In genomic region chr8:71521634-71522033, GRCm38 (mm10) we compare ENCODE assay signal across 8 mouse cellular contexts. TPM values are rescaled to one million over a fixed set of nuclear protein-coding genes. Genes with fewer than 3 reads are reported as not detected.
DNase-seq lines count a peak whose midpoint lies in the region; ATAC-seq lines count a peak whose summit lies in the region.

No protein-coding gene starts in this region.

- H3K4me3 ChIP-seq in intestine, embryonic 14.5 days (ENCODE audit: low read depth, low read length) = no peak overlapping the region

- H3K27ac ChIP-seq in intestine, embryonic 14.5 days (ENCODE audit: low read depth) = no peak overlapping the region

- peaks cover 25% of the 10 kb centered on the region for H3K27me3 ChIP-seq in intestine, embryonic 14.5 days (replicated peaks; ENCODE audit: control insufficient read depth, insufficient read depth, low read length)

- no peaks in the 10 kb centered on the region for H3K36me3 ChIP-seq in intestine, embryonic 14.5 days (ENCODE audit: control insufficient read depth, insufficient read depth, low read length)

- 0 out of 2 replicates have a peak, but pooled peaks cover 8% of the 10 kb centered on the region for H3K4me1 ChIP-seq in intestine, embryonic 14.5 days (replicated peaks; ENCODE audit: control insufficient read depth, insufficient read depth, low read length)

- intact Hi-C loops in left cerebral cortex, postnatal 10 days (cut with DNase I) = loop anchor here (2.0 kb wide), 1 partner anchor 27 kb away; no protein-coding TSS in a partner anchor

- H3K9ac ChIP-seq in intestine, embryonic 14.5 days (ENCODE audit: low read length) = no peak overlapping the region

- peak; percentile 73 for ATAC-seq in intestine, embryonic 14.5 days (replicated peaks; ENCODE audit: low FRiP score, low TSS enrichment, low read depth)
- ATAC-seq in megakaryocyte-erythroid progenitor cell, adult 5-6 weeks (replicated peaks; ENCODE audit: low FRiP score, low TSS enrichment, poor library complexity, severe bottlenecking) = peak; percentile 93

- DNase-seq in adipocyte (ENCODE audit: low spot score) = peak; percentile 97
- peak; percentile 97 for DNase-seq in embryo, embryonic 10.5 days (ENCODE audit: low spot score)
- peak; percentile 90 for DNase-seq in gastrocnemius, postnatal 25 days
- peak; percentile 97 for DNase-seq in intestine, embryonic 14.5 days (ENCODE audit: low spot score)
- peak; percentile 80 to 94 for DNase-seq in left cerebral cortex, postnatal 10 days (ENCODE audit: extremely low spot score in 1 of 2, low spot score in 2 of 2)
- DNase-seq in right cerebral cortex, postnatal 14 days = peak; percentile 91
- DNase-seq in urinary bladder, postnatal 25 days (ENCODE audit: low spot score) = peak; percentile 94

- H3K4me2 ChIP-seq in intestine, embryonic 14.5 days (ENCODE audit: low read length) = no peak overlapping the region; the same call in 1 of the 2 replicates

- no peaks in the 10 kb centered on the region for H3K9me3 ChIP-seq in intestine, embryonic 14.5 days (ENCODE audit: control insufficient read depth, low read length)

- WGBS in intestine, embryonic 14.5 days = 5% methylated on average over 17 of the region's 17 CpGs

RNA-seq across cellular contexts. Expression of gene Ccdc194, which starts 3.9 kb away (rescaled TPM):
- not detected for total RNA-seq in gastrocnemius, postnatal 25 days (2021)
- polyA plus RNA-seq in intestine, embryonic 14.5 days (2014; fragmentation: Nextera tagmentation; extraction: Ambion mirVana) = 0.54 and 0.58 TPM in 2 replicates
- not detected for total RNA-seq in left cerebral cortex, postnatal 10 days (2021)
- not detected in 2 replicates for total RNA-seq in megakaryocyte-erythroid progenitor cell, adult 5-6 weeks (2014; fragmentation: Nextera tagmentation)
- not detected in 2 replicates for total RNA-seq in megakaryocyte-erythroid progenitor cell, adult 5-6 weeks (2017)

RNA-seq across cellular contexts. Expression of gene Plvap, which starts 10.1 kb away (rescaled TPM):
- 10 to 100 TPM in 1 of 2 experiments, 1 to 10 TPM in 1; 8.4 to 22.5 TPM for total RNA-seq in gastrocnemius, postnatal 25 days (2021)
- 59.3 and 63.7 TPM in 2 replicates for polyA plus RNA-seq in intestine, embryonic 14.5 days (2014; fragmentation: Nextera tagmentation; extraction: Ambion mirVana)
- total RNA-seq in left cerebral cortex, postnatal 10 days (2021) = 1 to 10 TPM; 5.6 to 7.3 TPM
- total RNA-seq in megakaryocyte-erythroid progenitor cell, adult 5-6 weeks (2014; fragmentation: Nextera tagmentation) = 7.2 and 8.9 TPM in 2 replicates
- 6.9 and 9.3 TPM in 2 replicates for total RNA-seq in megakaryocyte-erythroid progenitor cell, adult 5-6 weeks (2017)

RNA-seq across cellular contexts. Expression of gene Bst2, which starts 15.6 kb away (rescaled TPM):
- 1 to 10 TPM; 7.6 to 8.9 TPM for total RNA-seq in gastrocnemius, postnatal 25 days (2021)
- 11.8 and 14.5 TPM in 2 replicates for polyA plus RNA-seq in intestine, embryonic 14.5 days (2014; fragmentation: Nextera tagmentation; extraction: Ambion mirVana)
- total RNA-seq in left cerebral cortex, postnatal 10 days (2021) = 1 to 10 TPM in 1 of 2 experiments, under 1 TPM in 1; 0.95 to 3.4 TPM
- 31.1 and 46.7 TPM in 2 replicates for total RNA-seq in megakaryocyte-erythroid progenitor cell, adult 5-6 weeks (2014; fragmentation: Nextera tagmentation)
- total RNA-seq in megakaryocyte-erythroid progenitor cell, adult 5-6 weeks (2017) = 34.9 and 90.9 TPM in 2 replicates

RNA-seq across cellular contexts. Expression of gene Mvb12a, which starts 21.1 kb away (rescaled TPM):
- total RNA-seq in gastrocnemius, postnatal 25 days (2021) = 10 to 100 TPM; 23.0 to 23.6 TPM
- polyA plus RNA-seq in intestine, embryonic 14.5 days (2014; fragmentation: Nextera tagmentation; extraction: Ambion mirVana) = 102 and 103 TPM in 2 replicates
- total RNA-seq in left cerebral cortex, postnatal 10 days (2021) = 10 to 100 TPM; 35.1 to 36.6 TPM
- 19.9 and 24.4 TPM in 2 replicates for total RNA-seq in megakaryocyte-erythroid progenitor cell, adult 5-6 weeks (2014; fragmentation: Nextera tagmentation)
- total RNA-seq in megakaryocyte-erythroid progenitor cell, adult 5-6 weeks (2017) = 23.9 and 31.7 TPM in 2 replicates

RNA-seq across cellular contexts. Expression of gene Gtpbp3, which starts 33.7 kb away (rescaled TPM):
- 10 to 100 TPM in 1 of 2 experiments, 1 to 10 TPM in 1; 9.6 to 11.5 TPM for total RNA-seq in gastrocnemius, postnatal 25 days (2021)
- polyA plus RNA-seq in intestine, embryonic 14.5 days (2014; fragmentation: Nextera tagmentation; extraction: Ambion mirVana) = 6.1 and 6.2 TPM in 2 replicates
- total RNA-seq in left cerebral cortex, postnatal 10 days (2021) = 10 to 100 TPM; 29.0 to 29.2 TPM
- 15.1 and 20.3 TPM in 2 replicates for total RNA-seq in megakaryocyte-erythroid progenitor cell, adult 5-6 weeks (2014; fragmentation: Nextera tagmentation)
- total RNA-seq in megakaryocyte-erythroid progenitor cell, adult 5-6 weeks (2017) = 18.7 and 32.1 TPM in 2 replicates
